Mouse (Mus musculus) embryonic fibroblast, embryonic 13.5 days (primary cell): ENCODE results near the gene Kif1b.

Source experiments
- CTCF ChIP-seq: IDR thresholded peaks from 2 replicates; pipeline ENCODE4 v1.5.1; 2011; ENCODE audit warnings: mild to moderate bottlenecking, control low read depth, low read length, moderate library complexity, borderline replicate concordance; ENCODE audit not compliant: insufficient read depth
- POLR2A ChIP-seq: IDR thresholded peaks from 2 replicates; pipeline ENCODE4 v1.6.1; 2011; ENCODE audit warnings: low read depth, mild to moderate bottlenecking, control low read depth, low read length, moderate library complexity

DNA sequence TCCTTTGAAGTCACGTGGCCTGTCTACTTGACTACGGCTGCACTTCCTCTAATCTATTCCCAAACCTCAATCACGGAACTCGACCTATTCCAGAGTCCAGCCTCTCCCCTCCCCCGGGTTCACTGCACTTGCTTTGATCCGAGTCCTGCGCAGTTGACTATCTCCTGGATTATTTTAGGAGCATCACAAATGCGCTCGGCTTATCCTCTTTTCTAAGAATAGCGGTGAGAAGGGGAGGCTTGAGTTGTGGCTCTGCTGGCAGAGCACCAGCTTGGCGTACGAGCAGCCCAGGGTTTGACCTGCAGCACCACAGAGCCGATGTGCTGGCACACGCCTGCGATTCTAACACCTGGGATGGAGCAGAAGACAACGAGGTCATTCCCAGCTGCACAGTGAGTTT is 16.2 kb upstream of the Kif1b start:
- no peak for TF ChIP-seq CTCF
- no peak for TF ChIP-seq POLR2A
